Mouse (Mus musculus) midbrain, embryonic 10.5 days (tissue): ENCODE results near the gene Fam71f1. TPM values are rescaled to one million over a fixed set of nuclear protein-coding genes. Genes with fewer than 3 reads are reported as not detected.

Source experiments
- polyA plus RNA-seq: library from polyadenylated mRNA; unstranded; fragments of >200 nt; fragmentation: Nextera tagmentation; extraction: Ambion mirVana; gene quantifications from 2 replicates; pipeline ENCODE4 v1.2.1, GENCODE M21; 2016

Fam71f1 gene
- polyA plus RNA-seq, 1 experiment from 2014 or later = not detected

Other genes starting within 250 kb of the Fam71f1 start
- 51.6 and 54.9 TPM in 2 replicates for gene Rbm28, start 154.1 kb upstream of the Fam71f1 start, polyA plus RNA-seq
- 0.83 and 1.1 TPM in 2 replicates for gene Prrt4, start 139.6 kb upstream of the Fam71f1 start, polyA plus RNA-seq
- 45.6 and 53.5 TPM in 2 replicates for gene Impdh1, start 102.8 kb upstream of the Fam71f1 start, polyA plus RNA-seq
- 31.0 and 34.0 TPM in 2 replicates for gene Hilpda, start 46.7 kb upstream of the Fam71f1 start, polyA plus RNA-seq
- 0.22 and 0.23 TPM in 2 replicates for gene Fam71f2, start 39.5 kb upstream of the Fam71f1 start, polyA plus RNA-seq
- gene Calu, start 28.9 kb downstream of the Fam71f1 start, polyA plus RNA-seq = 246 and 248 TPM in 2 replicates
- 0.14 and 0.20 TPM in 2 replicates for gene Opn1sw, start 69.3 kb downstream of the Fam71f1 start, polyA plus RNA-seq
- 20.9 and 21.7 TPM in 2 replicates for gene Ccdc136, start 77.2 kb downstream of the Fam71f1 start, polyA plus RNA-seq
- gene Flnc, start 114.1 kb downstream of the Fam71f1 start, polyA plus RNA-seq = 2.8 and 4.1 TPM in 2 replicates
- 202 and 219 TPM in 2 replicates for gene Atp6v1f, start 148.6 kb downstream of the Fam71f1 start, polyA plus RNA-seq
- gene Atp6v1fnb, start 152.3 kb downstream of the Fam71f1 start, polyA plus RNA-seq = not detected in 2 replicates
- 11.4 and 13.7 TPM in 2 replicates for gene Kcp, start 188.8 kb downstream of the Fam71f1 start, polyA plus RNA-seq
- gene Irf5, start 207.5 kb downstream of the Fam71f1 start, polyA plus RNA-seq = 2.1 and 2.2 TPM in 2 replicates